Mouse (Mus musculus) lung, embryonic 16.5 days (tissue): ENCODE data around the gene Arl14. TPM values are rescaled to one million over a fixed set of nuclear protein-coding genes. Genes with fewer than 3 reads are reported as not detected.
A peak's percentile ranks its signal among the peaks of the same experiment; 100 is the strongest.

ENCODE experiments used
- ATAC-seq: fragments of 200-750 bp; cut with Nextera tagmentation; 2 replicates; pipeline ENCODE4 v1.8.0; 2017; ENCODE audit warnings: low read depth, mild to moderate bottlenecking, moderate library complexity
- H3K27ac ChIP-seq: fragments of 300-500 bp; sonication (generic); 2 replicates; pipeline ENCODE4 v1.5.1; 2014; ENCODE audit warnings: mild to moderate bottlenecking, control low read depth, low read length
- H3K27me3 ChIP-seq: fragments of 300-500 bp; sonication (generic); 2 replicates; pipeline ENCODE4 v1.6.1; 2014; ENCODE audit warnings: low read depth, low read length, mixed read lengths; ENCODE audit not compliant: control insufficient read depth, insufficient read depth
- H3K36me3 ChIP-seq: fragments of 300-500 bp; sonication (generic); 2 replicates; pipeline ENCODE4 v1.6.1; 2014; ENCODE audit warnings: low read length; ENCODE audit not compliant: control insufficient read depth, insufficient read depth
- H3K4me1 ChIP-seq: fragments of 300-500 bp; sonication (generic); replicated peaks from 2 replicates; pipeline ENCODE4 v1.6.1; 2014; ENCODE audit warnings: low read length, mixed read lengths; ENCODE audit not compliant: control insufficient read depth, insufficient read depth
- H3K4me2 ChIP-seq: fragments of 300-500 bp; sonication (generic); 2 replicates; pipeline ENCODE4 v1.6.1; 2014; ENCODE audit warnings: low read depth, low read length, control low read depth
- H3K4me3 ChIP-seq: fragments of 300-500 bp; sonication (generic); 2 replicates; pipeline ENCODE4 v1.5.1; 2014; ENCODE audit warnings: mild to moderate bottlenecking, low read length, control low read depth
- H3K9ac ChIP-seq: fragments of 300-500 bp; sonication (generic); 2 replicates; pipeline ENCODE4 v1.6.1; 2014; ENCODE audit warnings: low read length, control low read depth
- H3K9me3 ChIP-seq: fragments of 300-500 bp; sonication (generic); 2 replicates; pipeline ENCODE4 v1.6.1; 2016; ENCODE audit warnings: low read length; ENCODE audit not compliant: control insufficient read depth
- WGBS: fragments of 180-500 bp; shearing (Covaris S2); extraction: QIAGEN DNeasy Blood & Tissue Kit; methylation state at CpG from one replicate; pipeline ENCODE4 v1.1.7; 2014; 5-methylcytosine and 5-hydroxymethylcytosine counted together
- polyA plus RNA-seq: library from polyadenylated mRNA; unstranded; fragments of >200 nt; fragmentation: Nextera tagmentation; extraction: Ambion mirVana; gene quantifications from 2 replicates; pipeline ENCODE4 v1.2.1, GENCODE M21; 2015

Gene Arl14
- polyA plus RNA-seq, 1 experiment from 2014 or later: 1.1 TPM

DNA sequence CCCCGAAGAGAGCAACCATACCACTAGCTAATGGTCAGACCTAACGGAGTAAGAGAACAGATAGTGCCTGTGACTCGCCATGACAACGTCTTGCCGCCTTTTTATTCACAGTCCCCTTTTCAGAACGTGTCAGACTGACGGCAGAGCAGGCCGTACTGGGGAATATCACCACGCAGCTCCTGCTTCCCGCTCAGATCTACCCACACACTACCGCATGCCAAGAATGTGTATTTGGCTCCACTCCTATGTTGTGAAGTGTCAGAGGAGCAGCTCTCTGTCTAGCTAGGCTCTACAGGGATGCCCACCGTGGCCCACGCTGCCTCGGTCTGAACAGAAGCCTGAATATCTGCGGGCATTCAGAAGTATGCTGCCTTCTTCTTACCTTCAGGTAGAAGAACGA lies 35.6 kb upstream of the Arl14 start:
- H3K4me2 ChIP-seq: no peak overlapping the region
- no peaks in the 10 kb centered on the region for H3K27me3 ChIP-seq
- H3K9me3 ChIP-seq: no peaks in the 10 kb centered on the region
- no peak overlapping the region for H3K9ac ChIP-seq
- ATAC-seq: 0 out of 2 replicates have a peak, but pooled peaks have one; percentile 34
- WGBS: 64% methylated on average over 16 of the region's 16 CpGs
- no peaks in the 10 kb centered on the region for H3K36me3 ChIP-seq
- H3K4me1 ChIP-seq: no peaks in the 10 kb centered on the region
- H3K27ac ChIP-seq: no peak overlapping the region
- H3K4me3 ChIP-seq: no peak overlapping the region

DNA sequence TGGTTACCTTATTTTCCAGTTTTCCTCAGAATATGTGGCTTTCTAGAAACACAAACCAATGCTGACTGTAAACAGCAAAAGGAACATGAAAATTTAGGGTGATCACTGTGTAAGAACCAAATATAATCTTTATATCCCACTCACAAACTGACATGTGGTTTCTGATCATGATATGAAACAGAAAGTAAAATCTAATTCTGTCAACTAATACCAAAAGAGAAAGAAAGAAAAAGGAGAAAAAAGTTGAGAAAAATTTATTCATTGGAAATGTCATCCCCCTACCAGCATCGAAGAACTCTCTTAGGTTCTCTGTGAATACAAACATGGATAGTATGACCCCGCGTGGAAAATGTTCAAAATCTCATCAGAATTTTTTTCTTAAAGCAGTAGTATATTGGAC lies 29.2 kb upstream of the Arl14 start:
- H3K27ac ChIP-seq: no peak overlapping the region
- H3K9me3 ChIP-seq: no peaks in the 10 kb centered on the region
- H3K4me1 ChIP-seq: no peaks in the 10 kb centered on the region
- no peaks in the 10 kb centered on the region for H3K27me3 ChIP-seq
- H3K4me3 ChIP-seq: no peak overlapping the region
- 88% methylated on average over 3 of the region's 3 CpGs for WGBS
- H3K4me2 ChIP-seq: no peak overlapping the region
- no peaks in the 10 kb centered on the region for H3K36me3 ChIP-seq
- H3K9ac ChIP-seq: no peak overlapping the region
- no peak for ATAC-seq

DNA sequence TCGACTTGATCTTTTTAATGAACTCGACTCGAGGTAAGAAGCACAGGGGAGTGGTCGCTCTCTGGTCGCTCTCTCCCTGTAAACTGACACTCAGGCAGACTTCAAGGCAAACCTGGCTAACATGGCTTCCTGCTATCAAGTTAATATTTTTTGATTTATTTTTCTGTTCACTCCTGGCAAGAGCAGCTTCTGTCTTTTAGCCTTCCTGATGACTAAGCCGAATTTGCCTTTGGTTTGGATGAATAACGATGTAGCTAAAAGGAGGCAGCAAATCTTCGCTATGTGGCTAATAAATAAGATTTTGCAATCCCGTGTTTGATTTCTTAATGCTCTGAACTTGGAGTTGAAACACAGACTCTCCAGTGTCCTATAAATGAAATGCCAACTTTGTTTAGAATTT lies 27.7 kb upstream of the Arl14 start:
- 35% methylated on average over 9 of the region's 9 CpGs for WGBS
- no peak for ATAC-seq
- Histone ChIP-seq H3K4me2 (no peak overlapping the region), H3K9ac (no peak overlapping the region), H3K27me3 (no peaks in the 10 kb centered on the region), H3K4me1 (no peaks in the 10 kb centered on the region), H3K4me3 (no peak overlapping the region), H3K9me3 (no peaks in the 10 kb centered on the region), H3K36me3 (no peaks in the 10 kb centered on the region), H3K27ac (no peak overlapping the region)

DNA sequence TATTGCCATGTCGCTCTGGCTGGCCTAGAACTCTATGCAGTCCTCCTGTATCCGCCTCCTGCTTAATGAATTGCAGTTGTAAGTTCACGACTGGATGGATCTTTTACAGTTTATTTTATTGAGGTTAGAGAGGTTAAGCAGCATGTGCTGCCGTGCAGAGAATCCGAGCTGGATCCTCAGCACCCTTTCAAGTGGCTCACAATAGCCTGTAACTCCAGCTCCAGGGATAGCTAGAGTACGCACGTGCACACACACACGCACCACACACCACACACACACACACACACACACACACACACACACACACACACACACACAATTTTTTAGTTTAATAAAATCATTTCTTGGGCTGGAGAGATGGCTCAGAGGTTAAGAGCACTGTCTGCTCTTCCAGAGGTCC lies 27.0 kb upstream of the Arl14 start:
- Histone ChIP-seq H3K36me3 (no peaks in the 10 kb centered on the region), H3K9ac (no peak overlapping the region), H3K4me1 (no peaks in the 10 kb centered on the region), H3K9me3 (no peaks in the 10 kb centered on the region), H3K27ac (no peak overlapping the region), H3K4me2 (no peak overlapping the region), H3K4me3 (no peak overlapping the region), H3K27me3 (no peaks in the 10 kb centered on the region)
- ATAC-seq: no peak
- 48% methylated on average over 8 of the region's 8 CpGs for WGBS

DNA sequence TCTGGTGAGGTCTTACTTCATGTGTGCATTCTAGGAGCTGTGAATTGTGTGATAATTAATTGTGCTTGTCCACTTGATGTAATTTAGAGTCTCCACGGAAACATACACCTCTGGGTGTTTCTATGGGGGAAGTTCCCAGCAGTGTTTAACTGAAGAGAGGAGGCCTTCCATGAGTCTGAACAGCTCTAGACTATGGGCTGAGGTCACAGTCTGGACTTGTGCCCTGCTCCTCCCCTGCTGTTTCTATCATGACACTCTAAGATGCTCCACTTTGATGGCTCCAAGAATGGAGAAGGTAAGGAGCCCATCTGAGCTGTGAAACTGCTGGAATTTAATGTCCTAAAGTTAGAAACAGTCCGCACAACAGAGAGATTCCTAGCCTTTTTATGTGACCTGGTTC lies 24.1 kb upstream of the Arl14 start:
- no peak overlapping the region for H3K27ac ChIP-seq
- no peak for ATAC-seq
- H3K4me3 ChIP-seq: no peak overlapping the region
- no peak overlapping the region for H3K4me2 ChIP-seq
- H3K4me1 ChIP-seq: no peaks in the 10 kb centered on the region
- no peak overlapping the region for H3K9ac ChIP-seq
- no peaks in the 10 kb centered on the region for H3K9me3 ChIP-seq
- 72% methylated on average over 2 of the region's 2 CpGs for WGBS
- H3K36me3 ChIP-seq: no peaks in the 10 kb centered on the region
- no peaks in the 10 kb centered on the region for H3K27me3 ChIP-seq

DNA sequence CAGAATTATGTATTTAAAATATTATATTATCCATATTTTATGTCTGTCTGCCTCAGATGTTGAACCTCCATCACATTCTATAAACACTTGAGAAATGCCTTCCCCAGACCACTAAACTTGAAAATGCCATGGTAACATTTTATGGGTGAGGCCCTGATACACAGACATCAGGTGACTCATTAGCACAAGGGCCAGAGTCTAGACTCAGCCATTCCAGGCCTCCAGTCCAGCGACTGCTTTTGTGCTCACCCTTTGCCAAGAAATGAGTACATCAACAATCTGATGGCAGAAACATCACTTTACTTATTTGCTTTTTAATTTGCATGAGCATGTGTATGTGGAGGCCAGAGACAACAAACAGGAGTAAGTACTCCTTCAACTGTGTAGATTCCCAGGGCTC lies 22.0 kb upstream of the Arl14 start:
- Histone ChIP-seq H3K36me3 (no peaks in the 10 kb centered on the region), H3K9ac (no peak overlapping the region), H3K4me3 (no peak overlapping the region), H3K4me2 (no peak overlapping the region), H3K4me1 (no peaks in the 10 kb centered on the region; the same call in 1 of the 2 replicates), H3K9me3 (no peaks in the 10 kb centered on the region), H3K27me3 (no peaks in the 10 kb centered on the region), H3K27ac (no peak overlapping the region)
- no peak for ATAC-seq
- 64% methylated on average over 1 of the region's 1 CpGs for WGBS

DNA sequence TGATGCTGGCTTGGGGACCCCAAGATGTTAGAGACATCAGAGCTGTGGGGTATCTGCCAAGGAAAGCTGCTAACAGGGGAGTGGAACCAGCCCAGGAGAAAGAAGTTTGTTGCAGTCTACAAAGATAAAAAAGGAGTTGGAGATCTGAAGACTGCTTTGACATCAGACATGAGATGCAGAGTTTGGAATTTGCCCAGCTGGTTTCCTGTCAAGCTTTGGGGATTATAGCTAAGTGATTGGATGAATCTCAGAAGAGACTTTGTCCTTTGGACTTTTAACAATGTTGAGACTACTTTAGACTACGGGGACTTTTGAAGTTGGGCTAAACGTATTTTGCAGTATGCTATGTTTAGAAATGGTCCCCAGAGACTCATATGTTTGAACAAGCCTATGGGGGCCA lies 21.0 kb upstream of the Arl14 start:
- Histone ChIP-seq H3K27me3 (no peaks in the 10 kb centered on the region), H3K9ac (no peak overlapping the region), H3K4me1 (peaks cover 4% of the 10 kb centered on the region; the same call in 1 of the 2 replicates), H3K4me2 (no peak overlapping the region), H3K27ac (no peak overlapping the region), H3K36me3 (no peaks in the 10 kb centered on the region), H3K4me3 (no peak overlapping the region), H3K9me3 (no peaks in the 10 kb centered on the region)
- 48% methylated on average over 2 of the region's 2 CpGs for WGBS
- ATAC-seq: no peak

DNA sequence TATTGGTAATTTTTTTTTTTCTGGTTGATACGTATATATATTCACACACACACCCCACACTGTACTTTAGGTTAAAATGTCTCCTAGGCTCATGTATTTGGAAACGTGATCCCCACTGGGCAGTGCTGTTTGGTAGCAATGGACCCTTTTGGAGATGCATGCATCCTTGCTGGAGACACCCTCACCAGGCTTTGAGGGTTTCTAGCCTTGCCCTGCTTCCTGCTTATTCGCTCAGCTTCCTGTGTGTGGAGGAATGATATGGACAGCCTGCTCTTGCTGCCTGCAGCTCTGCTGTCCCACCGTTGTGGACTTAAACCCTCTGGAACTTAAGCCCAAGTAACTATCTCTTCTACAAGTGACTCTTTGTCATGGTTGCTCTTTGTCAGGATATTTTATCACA lies 19.3 kb upstream of the Arl14 start:
- H3K4me2 ChIP-seq: no peak overlapping the region
- ATAC-seq: no peak
- peaks cover 4% of the 10 kb centered on the region; the same call in 1 of the 2 replicates for H3K4me1 ChIP-seq
- H3K4me3 ChIP-seq: no peak overlapping the region
- 60% methylated on average over 4 of the region's 4 CpGs for WGBS
- no peak overlapping the region for H3K27ac ChIP-seq
- no peaks in the 10 kb centered on the region for H3K9me3 ChIP-seq
- no peak overlapping the region for H3K9ac ChIP-seq
- H3K27me3 ChIP-seq: no peaks in the 10 kb centered on the region
- no peaks in the 10 kb centered on the region for H3K36me3 ChIP-seq

DNA sequence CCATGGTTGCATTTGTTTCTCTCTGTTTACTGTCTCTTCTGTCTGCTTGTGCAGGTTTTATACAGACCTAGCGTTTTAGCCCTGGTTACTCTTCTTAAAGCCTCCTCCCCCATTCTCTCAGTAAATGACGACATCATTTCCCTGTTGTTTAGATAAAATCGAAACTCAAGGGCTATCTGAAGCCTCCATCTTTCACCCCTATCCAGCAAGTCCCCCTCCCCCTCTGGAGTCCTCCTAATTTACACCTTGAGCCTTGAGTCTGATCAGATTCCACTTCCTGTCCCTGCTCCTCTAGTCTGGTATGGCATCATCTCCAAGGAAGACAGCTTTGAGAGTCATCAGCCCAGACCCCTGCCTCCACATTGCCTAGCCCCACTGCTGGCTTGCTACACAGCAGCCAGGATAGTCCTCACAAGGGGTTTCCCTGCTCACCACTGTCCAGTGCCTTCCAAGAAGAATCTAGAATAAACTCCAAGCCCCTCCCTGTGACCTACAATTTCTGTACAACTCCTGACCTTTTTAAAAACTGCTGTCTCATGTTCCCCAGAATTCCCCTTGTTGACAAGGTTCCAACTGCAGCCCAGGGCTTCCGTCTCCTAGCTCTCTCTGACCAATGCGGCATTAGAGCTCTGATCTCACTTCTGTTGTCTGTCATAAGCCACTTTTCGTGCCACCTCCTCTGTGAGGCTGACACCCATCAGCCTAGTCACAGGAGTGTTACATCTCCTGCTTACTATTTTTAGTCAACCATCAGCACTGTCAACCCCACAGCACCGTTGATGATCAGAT lies 16.8 kb upstream of the Arl14 start:
- no peak overlapping the region for H3K4me2 ChIP-seq

More for the DNA sequence above, 16.8 kb upstream of the Arl14 start:
- ATAC-seq: peak; percentile 26; the same call in 1 of the 2 replicates
- no peaks in the 10 kb centered on the region for H3K36me3 ChIP-seq
- peaks cover 4% of the 10 kb centered on the region; the same call in 1 of the 2 replicates for H3K4me1 ChIP-seq
- WGBS: 31% methylated on average over 7 of the region's 7 CpGs
- no peak overlapping the region for H3K4me3 ChIP-seq
- H3K27ac ChIP-seq: no peak overlapping the region
- H3K9ac ChIP-seq: no peak overlapping the region
- H3K27me3 ChIP-seq: no peaks in the 10 kb centered on the region
- H3K9me3 ChIP-seq: no peaks in the 10 kb centered on the region
